Mouse (Mus musculus) forelimb bud, embryonic 11.5 days (tissue): Measurements from ENCODE around the gene Gtf2f1.
A peak's percentile ranks its signal among the peaks of the same experiment; 100 is the strongest.
"Not testable (repeated sequence)": the region's sequence is repeated elsewhere in the genome, so short reads cannot be mapped to it uniquely, and the experiment has no call there.

Experiments
- DNase-seq: peaks from one replicate; pipeline ENCODE4 v3.0.0-alpha.2; 2012; ENCODE audit warnings: low read depth, low spot score

Gene Gtf2f1

DNA sequence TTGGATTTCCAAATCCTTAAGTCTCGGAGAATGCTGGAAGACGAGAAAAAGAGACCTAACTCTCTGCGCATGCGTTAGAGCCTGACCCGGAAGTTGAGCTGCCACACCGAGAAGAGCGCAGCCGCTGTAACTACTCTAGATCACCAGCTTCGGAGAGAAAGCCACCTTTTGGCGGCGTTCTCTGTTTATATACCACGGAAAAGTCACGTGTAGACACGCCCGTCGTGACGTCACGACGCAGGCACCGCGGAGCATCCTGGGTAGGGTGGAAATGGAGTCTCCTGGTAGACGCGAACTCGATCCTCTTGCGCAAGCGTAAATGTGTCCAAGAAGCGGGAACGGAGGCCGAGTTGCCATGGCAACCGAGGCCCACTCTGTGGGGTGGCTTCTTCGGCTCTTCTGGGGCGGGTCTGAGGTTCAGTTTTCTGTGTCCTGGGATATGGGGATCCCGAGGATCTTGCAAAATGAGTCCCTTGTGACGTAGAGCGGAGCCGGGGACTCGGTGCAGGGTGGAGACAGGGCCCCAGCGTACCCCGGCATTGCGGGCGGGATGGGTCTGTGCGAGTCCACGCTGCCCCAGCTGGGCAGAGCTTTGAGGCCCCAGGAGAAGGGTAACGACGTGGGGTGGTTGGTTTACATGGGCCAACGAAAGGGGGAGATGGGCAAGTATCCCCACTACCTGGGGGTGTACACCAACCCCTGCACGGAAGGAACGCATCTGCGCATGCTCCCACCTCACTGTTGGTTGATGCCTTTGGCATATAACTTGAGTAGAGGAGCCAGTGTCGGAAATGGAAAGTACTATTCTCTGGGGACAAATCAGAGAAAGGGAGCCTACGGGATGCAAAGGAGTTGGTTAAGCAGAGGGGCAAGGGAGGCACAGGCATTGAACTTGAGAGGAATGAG, at the start of gene Gtf2f1, which contains the start of gene Gm17949:
Gene Gtf2f1, minus strand, starts transcription at position 53 of the 906 bp plus-strand sequence.
Gene Gm17949, plus strand, starts transcription at position 234 of the 906 bp plus-strand sequence.
- peak; percentile 100 for DNase-seq

- DNase-seq = peak; percentile 92
Measured at GRCm38 (mm10) chr17:57060231-57060801, 49.2 kb upstream of the Gtf2f1 start.

GRCm38 (mm10) chr17:57059486-57059977, 48.4 kb upstream of the Gtf2f1 start, which contains the start of gene Slc25a23:
Gene Slc25a23 (minus strand): TSS chr17:57059863.
- DNase-seq = peak; percentile 50

DNA sequence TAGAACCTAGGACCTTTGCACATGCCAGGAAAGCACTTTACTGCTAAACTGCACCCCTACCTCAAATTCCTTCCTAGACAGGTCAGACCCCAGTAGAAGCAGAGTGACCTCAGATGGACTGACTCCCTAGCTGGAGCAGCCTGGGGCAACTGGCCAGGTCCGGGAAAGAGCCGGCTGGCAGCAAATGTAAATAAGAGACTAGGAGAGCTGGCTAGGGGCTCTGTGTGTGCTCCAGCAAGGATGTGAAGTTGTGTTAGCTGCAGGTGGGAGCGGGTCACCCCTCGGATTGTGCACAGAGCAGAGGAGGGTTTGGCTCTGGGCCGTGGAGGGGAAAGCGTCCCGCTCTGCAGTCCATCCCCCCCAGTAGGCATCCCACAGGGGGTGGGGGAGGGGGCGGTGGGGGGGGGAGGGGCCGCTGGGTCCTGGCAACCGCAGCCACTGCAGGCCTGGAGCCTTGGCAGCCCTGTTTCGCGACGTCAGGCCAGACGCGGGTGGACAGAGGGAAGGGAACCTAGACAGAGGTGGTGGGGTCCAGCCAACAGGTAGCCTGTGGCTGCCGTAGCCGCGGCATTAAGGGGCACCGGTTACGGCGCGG, 47.9 kb upstream of the Gtf2f1 start, which contains the start of gene Crb3:
Gene Crb3, plus strand, starts transcription at position 215 of the 595 bp plus-strand sequence.
- DNase-seq = no peak

DNA sequence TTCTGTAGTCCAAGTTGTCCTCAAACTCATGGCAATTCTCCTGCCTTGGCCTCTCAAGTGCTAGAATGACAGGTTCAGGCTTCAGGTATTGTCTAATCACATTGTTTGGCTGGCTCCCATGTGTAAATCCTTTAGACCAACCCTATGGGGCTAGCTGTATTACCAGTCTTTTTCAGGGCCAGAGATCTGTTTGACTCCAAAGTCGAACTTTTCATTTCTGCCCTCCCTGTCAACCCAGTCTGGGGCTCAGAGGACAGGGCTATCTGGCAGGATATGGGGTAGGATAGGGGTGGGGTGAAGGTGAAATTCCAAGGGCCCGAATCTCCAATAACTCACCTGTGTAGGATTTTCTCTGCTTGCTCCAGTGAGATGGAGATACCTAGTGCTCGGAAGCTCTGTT, 45.2 kb upstream of the Gtf2f1 start:
- DNase-seq = no peak

DNA sequence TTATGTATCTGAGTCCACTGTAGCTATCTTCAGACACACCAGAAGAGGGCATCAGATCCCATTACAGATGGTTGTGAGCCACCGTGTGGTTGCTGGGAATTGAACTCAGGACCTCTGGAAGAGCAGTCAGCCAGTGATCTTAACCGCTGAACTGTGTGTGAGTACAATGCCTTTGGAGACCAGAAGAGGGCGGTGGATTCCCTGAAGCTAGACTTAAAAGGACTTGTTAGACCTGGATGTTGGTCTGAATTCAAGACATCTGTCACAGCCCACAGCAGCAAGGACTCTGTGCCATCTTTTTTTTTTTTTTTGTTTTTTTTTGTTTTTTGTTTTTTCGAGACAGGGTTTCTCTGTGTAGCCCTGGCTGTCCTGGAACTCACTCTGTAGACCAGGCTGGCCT, 40.6 kb upstream of the Gtf2f1 start:
- not testable (repeated sequence) for DNase-seq

DNA sequence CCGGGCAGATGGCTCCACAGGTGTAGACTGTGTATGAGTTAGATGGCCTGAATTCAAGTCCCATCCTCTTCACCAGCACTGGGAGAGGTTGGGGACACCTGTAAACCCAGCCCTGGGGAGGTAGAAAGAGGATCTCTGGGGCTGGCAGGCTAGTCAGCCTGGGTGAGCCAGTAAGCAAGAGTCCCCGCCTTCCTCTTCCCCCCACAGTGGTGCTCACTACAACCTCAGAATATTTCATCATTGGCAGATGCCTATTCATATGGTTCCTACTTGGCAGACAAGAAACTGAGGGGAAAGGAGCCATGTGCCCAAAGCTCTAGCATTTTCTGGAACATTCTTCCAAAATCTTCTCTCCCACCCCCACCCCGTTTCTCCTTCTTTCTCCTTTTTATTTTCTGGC, 37.7 kb upstream of the Gtf2f1 start:
- DNase-seq = no peak

- no peak for DNase-seq
Measured at GRCm38 (mm10) chr17:57047406-57047805, 36.3 kb upstream of the Gtf2f1 start.

GRCm38 (mm10) chr17:57041554-57041953, 30.5 kb upstream of the Gtf2f1 start, which contains the start of gene Slc25a41:
Gene Slc25a41 (minus strand): TSS chr17:57041654.
- no peak for DNase-seq

DNA sequence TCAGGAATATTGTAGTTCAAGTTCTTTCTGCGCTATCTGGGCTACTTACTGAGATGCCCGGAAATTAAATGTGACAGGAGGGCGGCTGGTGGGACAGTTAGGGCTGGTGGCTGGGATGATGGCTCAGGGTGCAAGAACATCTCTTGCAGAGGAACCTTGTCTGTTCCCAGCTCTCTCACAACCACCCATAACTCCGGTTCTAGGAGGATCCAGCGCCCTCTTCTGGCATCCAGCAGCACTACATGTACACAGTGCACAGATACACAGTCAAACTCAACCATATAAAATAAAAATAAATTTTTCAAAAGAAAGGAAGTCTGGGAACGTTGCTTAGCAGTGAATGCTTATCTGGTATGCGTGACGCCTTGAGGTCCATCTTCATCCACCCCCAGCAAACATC, 27.9 kb upstream of the Gtf2f1 start:
- DNase-seq = no peak

- no peak for DNase-seq
Measured at GRCm38 (mm10) chr17:57032854-57033253, 21.8 kb upstream of the Gtf2f1 start.

- DNase-seq = peak; percentile 100
Measured at GRCm38 (mm10) chr17:57031661-57032420, 20.8 kb upstream of the Gtf2f1 start.

DNA sequence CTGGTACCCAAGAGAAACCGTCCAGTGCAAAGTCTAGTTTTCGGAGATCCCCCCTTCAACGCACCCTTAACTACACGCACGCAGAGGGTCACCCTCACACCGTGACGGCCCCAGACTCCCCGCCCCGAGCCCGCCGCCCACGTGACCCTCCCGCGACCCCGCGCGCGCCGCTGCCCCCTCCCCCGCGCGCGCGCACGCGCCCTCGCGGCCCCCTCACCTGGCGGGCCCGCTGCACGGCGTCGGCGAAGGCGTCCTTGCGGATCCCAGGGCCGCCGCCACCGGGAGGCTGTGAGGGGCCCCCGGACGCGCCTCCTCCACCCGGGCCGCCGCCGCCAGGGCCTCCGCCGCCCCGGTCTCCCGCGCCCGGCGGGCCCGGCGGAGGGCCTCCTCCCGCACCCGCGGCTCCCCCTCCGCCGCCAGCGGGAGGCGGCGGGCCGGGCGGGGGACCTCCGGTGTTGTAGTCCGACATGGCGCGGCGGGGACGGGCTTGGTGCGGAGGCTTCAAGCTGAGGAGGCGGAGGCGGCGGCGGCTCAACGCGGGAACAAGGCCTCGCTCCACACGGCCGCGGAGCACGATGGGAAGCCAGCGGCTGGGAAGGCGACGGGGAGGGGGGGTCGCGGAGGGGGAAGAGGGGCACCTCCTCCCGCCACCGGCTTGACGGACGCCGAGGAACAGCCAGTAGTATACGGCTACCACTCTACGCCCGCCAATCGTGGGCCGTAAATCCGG, 20.0 kb upstream of the Gtf2f1 start, which contains the start of gene Khsrp:
Gene Khsrp, minus strand, starts transcription at position 592 of the 730 bp plus-strand sequence.
- no peak for DNase-seq

DNA sequence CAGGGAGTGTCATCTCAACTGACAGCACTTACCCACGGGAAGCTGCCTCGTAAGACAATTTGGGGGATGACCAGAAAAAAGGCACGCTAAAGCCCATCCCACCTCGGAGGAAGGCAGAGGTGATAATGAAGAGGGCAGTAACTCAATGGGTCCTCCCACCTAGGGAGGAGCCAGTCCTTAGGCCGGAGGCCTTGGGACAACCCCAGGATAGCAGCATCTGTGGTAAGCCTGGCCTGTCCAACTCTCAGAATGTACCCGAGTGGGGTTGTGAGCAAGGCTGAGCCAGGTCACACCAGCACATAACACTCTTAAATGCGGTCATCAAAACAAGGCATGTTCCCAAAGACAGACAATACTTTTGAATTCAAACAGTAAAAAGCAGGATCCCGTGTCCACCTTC, 18.6 kb upstream of the Gtf2f1 start:
- no peak for DNase-seq

DNA sequence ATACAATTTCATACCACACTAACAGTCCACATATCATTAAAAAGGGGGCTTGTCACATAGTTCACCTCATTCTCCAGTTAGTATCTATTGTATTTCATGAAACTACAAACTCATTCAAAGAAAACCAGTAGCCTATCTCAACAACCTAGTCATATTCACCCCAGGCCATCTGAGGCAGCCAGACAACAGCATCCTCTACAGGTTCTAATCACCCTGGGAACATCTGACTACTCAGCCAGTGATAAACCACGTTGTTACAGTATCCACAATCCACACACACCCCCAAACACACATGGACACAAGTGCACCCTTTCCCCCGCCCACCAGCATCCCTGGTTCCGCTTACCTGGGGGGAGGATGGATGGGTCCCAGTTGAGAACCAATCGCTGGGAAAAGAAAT, 16.4 kb upstream of the Gtf2f1 start:
- DNase-seq = no peak

DNA sequence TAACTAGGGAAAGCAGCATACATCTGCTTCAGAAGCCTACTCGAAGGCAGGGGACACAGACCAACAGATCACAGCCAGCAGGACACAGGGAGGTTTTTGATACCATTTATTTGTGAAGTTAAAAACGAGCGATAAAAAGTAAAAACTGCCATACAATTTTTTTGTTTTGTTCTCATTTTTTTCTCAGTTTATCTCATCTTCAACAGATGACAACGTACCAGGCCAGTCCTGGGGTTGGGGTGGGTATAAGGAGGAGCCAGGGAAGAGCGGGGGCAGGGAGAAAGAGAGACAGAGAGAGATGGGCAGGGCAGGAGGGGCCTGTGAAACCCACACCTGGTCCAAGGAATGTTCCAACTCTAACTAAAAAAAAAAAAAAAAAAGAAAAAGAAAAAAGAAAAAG, 9.9 kb upstream of the Gtf2f1 start:
- no peak for DNase-seq

DNA sequence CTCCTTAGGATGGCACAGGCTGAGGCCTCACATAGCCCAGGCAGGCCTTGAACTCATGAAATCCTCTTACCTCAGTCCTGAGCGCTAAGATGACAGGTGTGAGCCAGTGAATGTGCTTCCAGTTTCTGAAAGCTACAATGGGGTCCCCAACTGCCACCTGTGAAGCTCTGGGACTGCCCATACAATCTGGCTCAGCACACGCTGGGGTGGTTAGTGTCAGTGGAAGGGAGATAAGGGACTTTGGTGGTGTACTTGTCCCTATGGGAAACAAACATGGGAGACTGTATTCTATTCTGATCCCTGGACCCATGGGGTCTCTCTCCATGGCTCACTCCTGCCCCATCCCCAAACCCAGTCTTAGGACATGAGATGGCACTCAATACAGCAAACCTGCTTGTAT, 8.6 kb upstream of the Gtf2f1 start:
- no peak for DNase-seq

DNA sequence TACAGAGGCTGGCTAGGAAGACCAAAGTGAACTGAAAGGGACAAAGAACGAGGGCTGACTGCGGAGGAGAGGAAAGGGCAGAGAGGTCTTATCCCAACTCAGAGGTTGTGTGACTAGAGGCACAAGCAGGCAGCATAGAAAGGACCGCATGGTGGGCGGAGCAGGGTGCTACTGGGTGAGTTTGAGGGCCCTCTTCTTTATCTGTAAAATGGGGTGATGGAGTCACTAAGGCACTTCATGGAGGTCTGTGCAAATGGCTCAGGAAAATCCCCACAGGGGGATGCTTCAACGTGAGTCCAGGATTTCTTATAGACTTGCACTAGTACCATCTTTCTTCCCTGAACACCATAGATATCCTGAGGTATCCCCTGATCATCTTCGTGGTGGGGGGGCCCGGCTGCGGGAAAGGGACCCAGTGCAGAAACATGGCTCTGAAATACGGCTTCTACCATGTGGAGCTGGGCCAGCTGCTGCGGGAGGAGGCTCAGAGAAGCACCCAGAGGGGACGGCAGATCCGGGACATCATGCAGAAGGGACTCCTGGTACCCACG, 1.2 kb upstream of the Gtf2f1 start:
- DNase-seq = no peak

GRCm38 (mm10) chr17:57010911-57011235, 215 bp downstream of the Gtf2f1 start:
- no peak for DNase-seq

- DNase-seq = no peak
Measured at GRCm38 (mm10) chr17:57007137-57007905, 3.8 kb downstream of the Gtf2f1 start.
